Mouse (Mus musculus) bone marrow macrophage, adult 2 months (primary cell): ENCODE data around the gene Usp11.

Source experiments
- CTCF ChIP-seq: IDR thresholded peaks from 2 replicates; pipeline ENCODE4 v1.5.1; 2012; ENCODE audit warnings: low read depth, mild to moderate bottlenecking, low read length, moderate library complexity
- POLR2A ChIP-seq: IDR thresholded peaks from 2 replicates; pipeline ENCODE4 v1.6.1; 2012; ENCODE audit warnings: mild to moderate bottlenecking, low read depth, low read length, borderline replicate concordance

DNA sequence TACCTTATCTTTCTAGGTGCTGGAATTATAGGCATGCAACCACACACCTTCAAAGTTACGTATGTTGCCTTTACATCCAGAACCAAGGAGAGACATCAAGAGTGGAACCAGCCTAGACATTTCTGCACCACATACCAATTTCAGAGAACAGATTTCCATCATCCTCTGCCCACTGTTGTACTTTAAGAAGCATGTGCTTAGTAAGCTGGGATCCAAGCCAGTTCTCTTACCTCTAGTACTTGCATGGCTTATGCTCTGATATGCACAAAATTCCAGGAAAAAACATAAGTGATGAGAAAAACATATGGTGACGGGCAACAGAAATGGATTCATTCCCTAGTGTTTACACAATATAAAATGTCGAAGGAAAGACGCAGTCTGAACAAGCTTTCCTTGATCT lies 32.8 kb downstream of the Usp11 start:
- TF ChIP-seq POLR2A (no peak), CTCF (no peak)
